Mouse (Mus musculus): ENCODE results near the gene Elmo3.

DNA sequence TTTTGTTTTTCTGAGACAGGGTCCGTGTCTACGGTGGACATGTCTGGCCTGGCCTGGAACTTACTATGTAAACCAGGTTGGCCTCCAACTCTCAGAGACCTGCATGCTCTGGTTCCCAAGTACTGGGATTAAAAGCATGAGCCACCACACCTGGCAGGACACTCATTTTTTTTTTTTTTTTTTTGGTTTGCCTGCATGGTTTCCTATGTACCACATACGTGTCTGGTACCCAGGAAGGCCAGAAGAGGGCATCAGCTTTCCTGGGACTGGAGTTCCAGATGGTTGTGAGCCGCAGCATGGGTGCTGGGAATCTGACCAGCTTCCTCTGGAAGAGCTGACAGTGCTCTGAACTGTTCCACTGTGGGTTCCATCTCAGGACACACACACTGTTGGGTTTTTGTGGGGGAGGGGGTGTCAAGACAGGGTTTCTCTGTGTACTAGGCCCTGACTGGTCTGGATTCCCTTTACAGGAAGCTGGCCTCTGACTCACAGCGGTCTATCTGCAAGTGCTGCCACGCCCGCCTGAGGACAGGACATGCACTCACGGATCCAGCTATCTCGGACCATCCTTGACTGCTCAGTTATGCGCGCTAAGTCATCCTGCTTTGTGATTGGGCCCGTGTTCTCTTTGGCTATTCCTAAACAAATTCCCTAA lies 43.9 kb upstream of the Elmo3 start:
- TF ChIP-seq CTCF (IDR thresholded peaks at IDR 0.05; ENCODE audit: extremely low read depth, insufficient read length, insufficient replicate concordance, low read depth, low read length) (peak; percentile 14; the same call in 1 of the 2 replicates), POLR2A (IDR thresholded peaks at IDR 0.05; ENCODE audit: low read depth, low read length) (no peak)

Data from small intestine, adult 2 months (tissue).